ENCODE assay signal across 8 mouse cellular contexts in the genomic region with DNA sequence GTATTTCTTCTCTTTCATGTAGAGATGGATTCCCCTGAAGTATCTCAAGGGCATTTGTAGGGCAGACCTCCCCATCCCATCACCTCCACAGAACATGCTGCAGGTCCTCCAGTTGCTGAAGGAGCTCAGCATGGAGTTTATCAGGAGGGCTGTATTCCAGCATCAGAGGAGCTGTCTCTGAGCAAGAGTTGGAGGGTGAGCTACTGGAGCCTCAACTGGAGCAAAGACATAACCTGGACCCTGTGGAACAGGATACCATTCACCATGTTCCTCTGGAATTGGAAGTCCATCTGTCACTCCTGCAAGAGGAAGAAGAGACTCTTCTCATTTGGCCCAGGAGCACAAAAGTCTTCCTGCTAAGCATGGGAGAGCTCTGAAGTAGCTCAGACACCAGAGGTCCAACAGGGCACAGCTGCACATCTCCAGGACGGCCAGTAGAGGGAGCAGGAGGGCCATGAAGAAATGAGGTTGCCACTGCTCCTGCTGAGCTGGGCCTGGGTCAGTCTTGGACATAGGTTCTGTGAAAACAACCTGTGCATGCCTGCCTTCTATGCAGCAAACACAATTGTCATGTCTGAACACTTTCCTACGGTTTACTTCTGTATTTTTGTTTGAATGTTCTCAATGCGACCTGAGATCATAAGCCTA. TPM values are rescaled to one million over a fixed set of nuclear protein-coding genes. Genes with fewer than 3 reads are reported as not detected.
DNase-seq lines count a peak whose midpoint lies in the region; ATAC-seq lines count a peak whose summit lies in the region.

No protein-coding gene starts in this region.

- H3K36me3 ChIP-seq in intestine, embryonic 15.5 days, result no peaks in the 10 kb centered on the region
- no peaks in the 10 kb centered on the region for H3K36me3 ChIP-seq in midbrain, embryonic 12.5 days

- ATAC-seq in intestine, embryonic 15.5 days, result peak; percentile 94
- peak; percentile 75 for ATAC-seq in midbrain, embryonic 12.5 days (ENCODE audit: low FRiP score, low read depth)

- H3K9me3 ChIP-seq in intestine, embryonic 15.5 days, result no peaks in the 10 kb centered on the region
- H3K9me3 ChIP-seq in midbrain, embryonic 12.5 days, result no peaks in the 10 kb centered on the region

- no peak overlapping the region for H3K27ac ChIP-seq in intestine, embryonic 15.5 days
- H3K27ac ChIP-seq in midbrain, embryonic 12.5 days (replicated peaks), result no peak overlapping the region

- no peak overlapping the region for H3K9ac ChIP-seq in intestine, embryonic 15.5 days
- no peak overlapping the region for H3K9ac ChIP-seq in midbrain, embryonic 12.5 days (replicated peaks)

- DNase-seq in adrenal gland, adult 2 months, result peak; percentile 72
- peak; percentile 90 for DNase-seq in embryo, embryonic 10 days (ENCODE audit: low spot score)
- peak; percentile 32 to 59 for DNase-seq in gastrocnemius, postnatal 36 days
- DNase-seq in left cerebral cortex, postnatal 14 days (ENCODE audit: low spot score in 2 of 2), result peak; percentile 68 to 78
- peak; percentile 75 for DNase-seq in right cerebral cortex, postnatal 4 days
- peak; percentile 53 to 75 for DNase-seq in urinary bladder, postnatal 4 days (ENCODE audit: low spot score in 2 of 2)

- H3K4me1 ChIP-seq in intestine, embryonic 15.5 days (replicated peaks), result no peaks in the 10 kb centered on the region
- no peaks in the 10 kb centered on the region for H3K4me1 ChIP-seq in midbrain, embryonic 12.5 days

- no peak overlapping the region for H3K4me3 ChIP-seq in intestine, embryonic 15.5 days (replicated peaks)
- no peak overlapping the region for H3K4me3 ChIP-seq in midbrain, embryonic 12.5 days

- H3K4me2 ChIP-seq in intestine, embryonic 15.5 days (replicated peaks), result no peak overlapping the region
- no peak overlapping the region for H3K4me2 ChIP-seq in midbrain, embryonic 12.5 days (replicated peaks)

- intact Hi-C loops in gastrocnemius, postnatal 36 days (cut with DNase I), result no loop called here
- intact Hi-C loops in left cerebral cortex, postnatal 14 days (cut with DNase I), result loop anchor here (5.0 kb wide), 1 partner anchor 41 kb away; no protein-coding TSS in a partner anchor

- WGBS in intestine, embryonic 15.5 days, result 19% methylated on average over 3 of the region's 3 CpGs
- WGBS in midbrain, embryonic 12.5 days, result 22% methylated on average over 3 of the region's 3 CpGs

- no peaks in the 10 kb centered on the region for H3K27me3 ChIP-seq in intestine, embryonic 15.5 days (replicated peaks)
- no peaks in the 10 kb centered on the region for H3K27me3 ChIP-seq in midbrain, embryonic 12.5 days

RNA-seq across cellular contexts. Expression of a gene that starts 5.2 kb away (rescaled TPM):
- not detected for total RNA-seq in adrenal gland, adult 2 months (2021)
- polyA plus RNA-seq in adrenal gland, adult 2 months (2012; rRNA removed), result not detected in 2 replicates
- not detected for total RNA-seq in gastrocnemius, postnatal 36 days (2021)
- not detected in 2 replicates for polyA plus RNA-seq in intestine, embryonic 15.5 days (2015; fragmentation: Nextera tagmentation; extraction: Ambion mirVana)
- total RNA-seq in left cerebral cortex, postnatal 14 days (2021), result not detected
- not detected in 2 replicates for polyA plus RNA-seq in midbrain, embryonic 12.5 days (2016; fragmentation: Nextera tagmentation; extraction: Ambion mirVana)

RNA-seq across cellular contexts. Expression of a gene that starts 12.6 kb away (rescaled TPM):
- not detected for total RNA-seq in adrenal gland, adult 2 months (2021)
- polyA plus RNA-seq in adrenal gland, adult 2 months (2012; rRNA removed), result not detected in 2 replicates
- not detected for total RNA-seq in gastrocnemius, postnatal 36 days (2021)
- not detected in 2 replicates for polyA plus RNA-seq in intestine, embryonic 15.5 days (2015; fragmentation: Nextera tagmentation; extraction: Ambion mirVana)
- not detected for total RNA-seq in left cerebral cortex, postnatal 14 days (2021)
- polyA plus RNA-seq in midbrain, embryonic 12.5 days (2016; fragmentation: Nextera tagmentation; extraction: Ambion mirVana), result not detected in 2 replicates

RNA-seq across cellular contexts. Expression of a gene that starts 19.6 kb away (rescaled TPM):
- total RNA-seq in adrenal gland, adult 2 months (2021), result not detected
- not detected in 2 replicates for polyA plus RNA-seq in adrenal gland, adult 2 months (2012; rRNA removed)
- total RNA-seq in gastrocnemius, postnatal 36 days (2021), result not detected
- not detected in 2 replicates for polyA plus RNA-seq in intestine, embryonic 15.5 days (2015; fragmentation: Nextera tagmentation; extraction: Ambion mirVana)
- total RNA-seq in left cerebral cortex, postnatal 14 days (2021), result not detected
- polyA plus RNA-seq in midbrain, embryonic 12.5 days (2016; fragmentation: Nextera tagmentation; extraction: Ambion mirVana), result not detected in 2 replicates

RNA-seq across cellular contexts. Expression of a gene that starts 25.2 kb away (rescaled TPM):
- under 1 TPM in 1 of 2 experiments, not detected in 1; 0.38 TPM for total RNA-seq in adrenal gland, adult 2 months (2021)
- polyA plus RNA-seq in adrenal gland, adult 2 months (2012; rRNA removed), result 0.76 and 1.0 TPM in 2 replicates
- total RNA-seq in gastrocnemius, postnatal 36 days (2021), result under 1 TPM in 1 of 2 experiments, not detected in 1; 0.42 TPM
- 0.80 and 0.97 TPM in 2 replicates for polyA plus RNA-seq in intestine, embryonic 15.5 days (2015; fragmentation: Nextera tagmentation; extraction: Ambion mirVana)
- 1 to 10 TPM; 1.0 to 1.5 TPM for total RNA-seq in left cerebral cortex, postnatal 14 days (2021)
- polyA plus RNA-seq in midbrain, embryonic 12.5 days (2016; fragmentation: Nextera tagmentation; extraction: Ambion mirVana), result 1.3 and 2.0 TPM in 2 replicates

RNA-seq across cellular contexts. Expression of a gene that starts 25.9 kb away (rescaled TPM):
- 10 to 100 TPM; 70.8 to 79.3 TPM for total RNA-seq in adrenal gland, adult 2 months (2021)
- 22.2 and 29.6 TPM in 2 replicates for polyA plus RNA-seq in adrenal gland, adult 2 months (2012; rRNA removed)
- total RNA-seq in gastrocnemius, postnatal 36 days (2021), result 10 to 100 TPM; 43.9 to 50.4 TPM
- polyA plus RNA-seq in intestine, embryonic 15.5 days (2015; fragmentation: Nextera tagmentation; extraction: Ambion mirVana), result 75.3 and 89.4 TPM in 2 replicates
- total RNA-seq in left cerebral cortex, postnatal 14 days (2021), result 100 to 1,000 TPM; 103 to 104 TPM
- 142 and 153 TPM in 2 replicates for polyA plus RNA-seq in midbrain, embryonic 12.5 days (2016; fragmentation: Nextera tagmentation; extraction: Ambion mirVana)
